Mouse (Mus musculus) spleen, postnatal 10 days (tissue): ENCODE data around the gene Pin1.
A peak's percentile ranks its signal among the peaks of the same experiment; 100 is the strongest.
"Not testable (repeated sequence)": the region's sequence is repeated elsewhere in the genome, so short reads cannot be mapped to it uniquely, and the experiment has no call there.

Source experiments
- DNase-seq, 2 experiments: peaks; one replicate each; pipeline ENCODE4 v3.0.0; 2021 to 2022; ENCODE audit warnings: low spot score in 2 of 2

The Pin1 gene

DNA sequence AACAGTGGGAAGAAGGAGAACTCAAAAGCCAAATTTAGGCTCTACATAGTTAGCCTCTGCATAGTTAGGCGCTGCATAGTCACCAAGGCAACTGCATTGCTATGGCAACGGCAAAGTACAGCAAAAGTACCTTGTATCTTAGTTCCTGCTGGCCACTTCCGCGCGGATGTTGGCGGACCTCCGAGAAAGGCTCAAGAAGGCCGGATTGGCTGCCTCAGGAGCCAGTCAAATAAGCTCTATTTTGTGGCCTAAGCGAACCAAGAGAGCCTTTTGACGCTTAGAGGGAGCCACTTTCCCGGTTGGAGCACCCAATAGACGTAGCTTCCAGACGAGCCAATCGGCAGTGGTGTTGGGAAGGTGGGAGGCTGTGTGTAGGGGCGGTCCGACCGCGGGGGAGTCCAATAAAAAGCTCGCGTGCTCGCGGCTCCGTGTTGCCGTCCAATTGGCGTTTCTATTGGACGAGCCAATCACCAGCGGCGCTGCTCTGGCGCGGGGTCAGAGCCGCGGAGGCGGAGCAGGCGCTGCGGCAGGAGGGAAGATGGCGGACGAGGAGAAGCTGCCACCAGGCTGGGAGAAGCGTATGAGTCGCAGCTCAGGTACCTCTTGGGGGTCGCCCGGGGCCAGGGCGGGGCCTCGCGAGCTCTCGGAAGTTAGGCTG is at the start of gene Pin1:
TSS of gene Pin1 (plus strand) at position 494 of the 658 bp plus-strand sequence.
- peak; percentile 89 to 96 for DNase-seq

DNA sequence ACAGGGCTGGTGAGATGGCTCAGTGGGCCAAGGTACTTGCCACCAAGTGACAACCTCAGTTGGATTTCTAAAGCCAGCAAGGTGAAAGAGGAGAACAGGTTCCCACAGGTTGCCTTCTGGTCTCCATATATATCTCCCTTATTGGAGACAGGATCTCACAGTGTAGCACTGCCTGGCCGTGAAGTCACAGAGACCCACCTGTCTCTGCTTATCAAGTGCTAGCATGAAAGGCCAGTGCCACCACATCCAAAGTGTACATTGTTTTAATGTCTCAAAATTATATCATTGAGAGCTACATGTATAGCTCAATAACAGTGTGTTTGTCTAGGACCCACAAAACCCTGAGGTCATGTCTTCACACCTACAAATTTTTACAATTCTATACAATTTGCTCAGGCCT is 45.6 kb upstream of the Pin1 start:
- DNase-seq: no peak

DNA sequence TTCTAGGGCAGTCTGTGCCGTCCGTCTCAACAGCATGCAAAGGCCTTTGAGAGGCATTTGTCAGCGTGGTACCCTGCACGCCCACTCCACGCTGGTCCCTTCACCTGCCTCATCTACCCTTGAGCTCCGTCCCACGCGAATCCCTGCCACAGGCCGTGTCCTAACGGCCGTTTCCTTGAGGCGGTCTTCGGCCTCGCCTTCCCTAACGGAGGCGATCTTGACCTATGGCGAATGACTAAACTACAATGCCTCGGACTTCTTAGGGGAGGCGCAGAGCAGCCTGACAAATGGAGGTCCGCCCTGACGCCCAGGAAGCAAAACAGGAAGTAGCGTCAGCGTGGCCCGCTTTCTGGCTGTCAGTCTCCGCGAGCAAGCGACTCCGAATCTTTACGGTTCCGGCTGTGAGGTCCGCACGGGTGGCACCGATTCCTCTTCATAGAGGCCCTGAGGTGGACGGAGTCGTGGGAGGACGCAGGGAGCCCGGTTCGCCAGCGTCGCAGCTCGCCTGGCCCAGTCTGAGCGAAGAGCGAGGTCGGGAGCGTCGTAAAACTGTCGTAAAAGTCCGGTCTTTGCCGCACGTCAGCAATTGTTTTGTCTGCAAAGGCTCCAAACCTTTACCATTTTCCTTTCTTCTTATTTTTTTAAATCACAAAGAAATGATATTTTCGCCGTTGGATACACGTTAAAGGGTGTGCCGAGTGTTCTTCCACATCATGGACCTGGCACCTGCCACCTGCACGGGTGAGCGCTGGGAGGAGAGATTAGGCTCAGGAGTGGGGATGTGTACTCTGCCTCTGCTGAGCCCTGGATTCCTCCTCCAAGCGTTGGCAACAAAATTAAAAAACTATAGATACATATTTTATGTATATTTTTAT is 44.6 kb upstream of the Pin1 start:
- DNase-seq: peak; percentile 85 to 95

DNA sequence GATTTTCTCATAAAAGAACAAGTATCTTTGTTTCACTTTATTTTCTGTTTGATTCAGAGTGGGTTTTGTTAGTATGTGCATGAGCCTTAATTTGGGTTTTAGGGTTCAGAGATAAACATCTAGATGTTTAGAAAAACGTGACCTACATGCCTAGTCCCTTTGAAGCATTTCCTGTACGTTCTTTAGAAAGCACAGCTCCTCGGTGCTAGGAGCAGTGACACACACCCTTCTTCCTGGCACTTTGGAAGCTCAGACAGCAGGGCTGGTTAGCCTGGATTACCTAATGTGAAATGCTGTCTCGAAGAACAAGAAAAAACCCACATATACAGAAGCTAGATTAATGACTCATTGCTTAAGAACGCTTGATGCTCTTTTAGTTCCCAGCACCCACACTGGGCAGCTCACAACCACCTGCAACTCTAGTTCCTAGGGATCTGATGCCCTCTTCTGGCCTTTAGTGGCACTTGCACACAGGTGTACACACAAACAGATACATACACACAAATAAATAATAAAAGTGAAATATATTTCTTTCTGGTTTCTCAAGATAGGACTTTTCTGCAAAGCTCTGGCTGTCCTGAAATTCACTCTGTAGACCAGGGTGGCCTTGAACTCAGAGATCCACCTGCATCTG is 41.9 kb upstream of the Pin1 start:
- no peak for DNase-seq

DNA sequence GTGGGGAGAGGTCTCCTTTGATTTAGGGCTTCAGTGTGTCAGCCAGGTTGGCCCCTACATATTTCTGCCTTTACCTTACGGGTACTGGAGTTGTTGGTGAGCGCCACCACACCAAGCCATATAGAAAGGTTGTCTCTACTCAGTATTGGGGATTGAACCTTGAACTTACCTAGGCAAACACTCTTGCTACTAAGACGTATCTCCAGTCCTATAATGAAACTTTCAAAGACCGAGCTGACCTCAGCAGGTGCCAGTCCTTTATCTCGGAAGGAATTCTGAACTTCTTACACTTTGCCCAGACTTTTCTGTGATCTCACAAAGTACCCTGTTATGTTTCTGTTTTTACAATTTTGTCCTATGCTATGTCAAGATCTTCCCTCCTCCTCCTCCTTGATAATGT is 39.9 kb upstream of the Pin1 start:
- DNase-seq: no peak

DNA sequence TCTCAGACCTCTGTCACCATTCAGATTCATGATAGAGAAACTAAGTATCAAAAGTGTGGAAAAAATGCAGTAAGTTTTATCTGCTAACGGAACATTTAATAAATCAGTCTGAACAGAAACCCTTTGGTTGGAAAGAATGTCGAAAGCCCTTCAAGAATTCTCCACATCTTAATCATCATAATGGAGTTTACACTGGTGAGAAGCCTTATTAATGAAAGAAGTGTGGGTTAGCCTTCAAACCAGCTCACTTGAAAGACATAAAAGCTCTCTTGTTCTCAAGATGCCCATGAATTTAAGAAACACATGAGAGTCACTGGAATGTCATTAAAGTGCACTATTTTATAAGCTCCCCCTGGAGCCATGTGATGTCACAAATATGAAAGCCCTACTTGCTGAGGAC is 35.2 kb upstream of the Pin1 start:
- no peak for DNase-seq

DNA sequence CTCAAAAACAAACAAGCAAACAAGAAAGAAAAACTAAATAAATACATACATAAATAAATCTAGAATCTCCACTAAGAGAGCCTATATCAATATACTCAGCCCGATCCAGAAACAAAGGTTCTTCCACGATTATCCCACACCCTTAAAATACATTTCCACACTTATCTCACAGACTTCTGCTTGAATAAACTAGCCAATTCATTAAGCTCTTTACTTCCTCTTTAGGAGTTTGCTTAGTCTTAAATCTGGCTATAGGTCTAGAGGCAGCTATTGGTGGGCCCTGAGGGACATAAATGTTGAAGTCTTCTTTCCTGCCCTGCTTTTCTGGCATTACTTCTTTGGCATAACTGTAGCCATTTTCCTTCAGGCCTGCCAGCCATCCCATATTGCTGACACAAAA is 20.6 kb upstream of the Pin1 start:
- no peak for DNase-seq

DNA sequence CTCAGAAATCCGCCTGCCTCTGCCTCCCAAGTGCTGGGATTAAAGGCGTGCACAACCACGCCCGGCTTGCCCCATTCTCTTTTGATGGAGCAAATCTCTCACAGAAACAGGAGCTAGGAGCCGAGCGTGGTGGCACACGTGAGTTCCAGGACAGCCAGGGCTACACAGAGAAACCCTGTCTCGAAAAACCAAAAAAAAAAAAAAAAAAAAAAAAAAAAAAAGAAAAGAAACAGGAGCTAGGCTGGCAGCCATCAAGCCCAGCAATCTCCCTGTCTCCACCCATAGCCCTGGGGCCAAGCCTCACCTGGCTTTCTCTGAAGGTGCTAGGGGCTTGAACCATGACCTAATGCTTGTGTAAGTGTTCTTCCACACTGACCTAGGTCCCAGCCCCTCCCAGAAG is 16.2 kb upstream of the Pin1 start:
- not testable (repeated sequence) for DNase-seq

DNA sequence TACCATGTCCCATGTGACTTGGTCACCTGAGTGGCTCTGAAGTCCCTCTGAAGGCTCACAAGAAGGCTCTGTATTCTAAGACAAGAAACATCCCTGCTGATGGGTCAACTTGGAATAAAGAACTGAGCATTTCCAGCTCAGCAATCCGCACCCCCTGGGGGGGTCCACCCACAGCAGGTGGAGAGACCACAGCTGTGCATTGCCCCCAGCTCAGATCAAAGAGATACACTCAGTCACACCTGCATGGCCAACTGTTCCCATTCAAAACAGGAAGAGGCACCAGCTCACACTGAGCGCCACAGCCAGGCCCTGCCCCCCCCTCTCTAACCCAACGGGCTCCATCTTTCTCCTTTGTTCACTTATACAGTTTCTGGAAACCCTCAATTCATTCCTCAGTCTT is 15.6 kb upstream of the Pin1 start:
- DNase-seq: peak in 1 of 2 experiments; percentile 69

DNA sequence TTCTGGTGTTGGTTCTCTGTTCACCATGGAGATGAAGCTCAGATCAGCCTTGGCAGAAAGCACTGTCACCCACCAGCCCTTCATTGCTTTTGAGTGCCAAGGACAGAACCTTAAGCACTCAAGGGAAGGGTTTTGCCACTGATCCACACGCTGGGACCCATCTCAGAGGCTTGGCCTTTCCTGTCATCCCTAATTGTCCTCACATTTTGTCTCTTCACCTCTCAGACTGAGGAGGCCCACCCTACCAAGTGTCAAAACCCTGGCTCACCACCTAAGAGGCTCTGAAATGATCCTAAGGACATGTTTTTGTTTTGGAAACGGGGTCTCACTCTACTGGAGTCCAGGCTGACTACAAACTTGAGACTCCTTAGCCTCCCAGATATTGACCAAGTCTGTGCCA is 15.1 kb upstream of the Pin1 start:
- no peak for DNase-seq

DNA sequence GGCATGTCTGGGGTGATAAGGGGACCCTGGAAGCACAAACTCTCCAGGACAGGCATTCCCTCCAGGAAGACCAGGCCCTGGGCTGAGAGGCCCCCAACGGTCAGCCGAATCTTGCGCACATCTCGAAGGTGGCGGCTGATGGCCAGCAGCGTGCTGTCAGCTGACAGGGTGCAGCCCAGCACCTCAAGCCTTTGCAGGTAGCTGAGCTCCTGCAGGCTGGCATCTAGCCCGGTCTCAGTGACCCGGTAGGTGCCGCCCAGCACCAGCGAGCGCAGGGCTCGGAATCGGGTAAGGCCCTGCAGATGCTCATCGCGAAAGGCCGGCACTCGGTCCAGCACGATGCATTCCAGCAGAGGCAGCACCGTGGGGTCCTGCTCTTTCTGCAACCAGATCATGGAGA is 13.3 kb upstream of the Pin1 start:
- no peak for DNase-seq

DNA sequence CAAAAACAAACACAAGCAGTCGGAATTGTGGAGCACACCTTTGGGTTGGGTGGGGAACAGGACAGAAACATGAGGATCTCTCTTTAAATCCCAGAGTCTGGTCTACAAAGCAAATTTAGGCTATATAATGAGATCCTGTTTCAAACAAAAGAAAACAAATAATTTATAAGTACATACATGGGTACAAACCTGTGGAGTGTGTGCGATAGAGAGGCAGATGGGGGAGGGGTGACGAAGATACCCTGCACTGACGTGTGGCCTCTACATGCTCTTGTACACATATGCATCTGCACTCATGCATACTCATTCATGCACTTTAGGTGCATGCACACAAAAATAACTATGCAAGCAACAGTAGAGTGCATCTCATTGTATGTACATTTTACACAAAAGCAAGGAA is 12.4 kb upstream of the Pin1 start:
- no peak for DNase-seq

DNA sequence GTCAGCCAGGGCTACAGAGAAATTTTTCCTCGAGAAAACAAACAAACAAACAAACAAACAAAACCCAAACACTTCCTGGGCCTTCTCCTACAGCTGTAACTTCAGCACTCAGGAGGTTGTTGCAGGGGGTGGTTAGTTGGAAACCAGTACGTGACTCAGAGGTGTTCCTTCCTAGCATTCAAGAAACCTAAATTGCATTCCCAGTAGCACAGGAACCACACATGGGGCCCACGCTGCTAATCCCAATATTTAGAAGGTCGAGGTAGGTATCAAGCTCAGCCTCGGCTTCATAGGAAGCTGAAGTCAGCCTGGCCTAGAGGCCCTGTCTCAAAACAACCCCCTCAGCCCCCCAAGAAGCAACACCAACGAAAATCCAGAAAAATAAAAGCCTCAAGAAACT is 10.4 kb upstream of the Pin1 start:
- no peak for DNase-seq

DNA sequence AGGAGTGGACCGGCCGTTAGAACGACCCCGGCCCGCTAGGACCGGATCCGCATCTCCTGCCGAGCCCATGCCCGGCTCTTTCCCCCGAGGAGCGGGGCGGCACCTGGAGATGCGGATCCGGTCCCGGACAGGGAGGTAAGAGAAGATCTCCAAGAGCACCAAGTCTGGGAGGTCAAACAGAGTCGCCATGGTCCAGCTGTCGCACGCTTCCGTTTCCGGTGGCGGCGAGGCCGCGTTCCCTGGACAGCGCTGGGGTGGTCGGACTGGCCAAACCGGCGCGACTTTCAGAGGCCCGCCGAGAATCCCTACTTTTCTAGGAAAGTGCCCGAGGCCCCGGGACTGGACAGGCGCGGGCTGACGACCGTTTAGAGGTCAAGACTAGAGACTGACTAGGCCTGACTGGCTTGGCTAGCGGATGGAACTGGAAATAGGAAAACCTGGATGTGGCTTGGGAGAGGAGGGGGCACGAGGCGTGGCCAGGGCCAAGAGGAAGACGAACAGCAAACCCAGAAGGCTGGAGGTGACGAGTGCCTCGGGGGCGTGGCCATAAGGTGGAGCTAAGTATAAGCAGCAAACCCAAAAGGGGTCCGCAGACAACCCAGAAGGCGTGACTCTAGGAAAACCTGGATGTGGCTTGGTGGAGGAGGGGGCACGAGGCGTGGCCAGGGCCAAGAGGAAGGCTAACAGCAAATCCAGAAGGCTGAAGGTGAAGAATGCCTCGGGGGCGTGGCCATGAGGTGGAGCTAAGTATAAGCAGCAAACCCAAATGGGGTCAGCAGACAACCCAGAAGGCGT is 9.6 kb upstream of the Pin1 start, which contains the start of gene Ubl5:
TSS of gene Ubl5 (plus strand) at position 778 of the 795 bp plus-strand sequence.
- DNase-seq: peak in 1 of 2 experiments; percentile 87

DNA sequence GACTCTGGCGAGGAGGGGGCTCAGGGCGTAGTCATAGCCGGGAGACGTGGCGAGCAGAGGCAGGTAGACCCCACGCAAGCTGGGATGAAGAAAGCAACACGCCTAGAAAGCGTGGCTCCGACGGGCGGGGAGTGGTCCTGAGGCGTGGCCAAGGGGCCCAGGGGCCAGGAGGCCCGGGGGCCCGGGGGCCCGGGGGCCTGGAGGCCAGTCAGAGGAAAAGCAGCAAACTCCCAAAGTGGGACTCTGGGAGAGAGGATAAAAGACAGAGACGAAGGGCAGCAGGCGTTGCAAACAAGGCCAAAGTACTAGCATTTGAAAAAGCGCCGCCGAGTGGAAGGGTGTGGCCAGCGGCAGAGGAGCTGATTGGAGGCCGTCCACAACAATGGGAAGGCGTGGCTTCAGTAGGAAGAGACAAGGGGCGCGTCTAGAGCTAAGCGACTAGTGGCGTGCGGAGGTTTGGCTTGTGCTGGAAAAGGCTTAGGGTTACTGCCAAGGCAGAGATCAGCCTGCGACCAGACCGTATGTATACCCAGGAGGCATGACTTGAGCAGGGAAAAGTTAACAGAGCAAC is 8.9 kb upstream of the Pin1 start:
- DNase-seq: peak; percentile 72 to 89

DNA sequence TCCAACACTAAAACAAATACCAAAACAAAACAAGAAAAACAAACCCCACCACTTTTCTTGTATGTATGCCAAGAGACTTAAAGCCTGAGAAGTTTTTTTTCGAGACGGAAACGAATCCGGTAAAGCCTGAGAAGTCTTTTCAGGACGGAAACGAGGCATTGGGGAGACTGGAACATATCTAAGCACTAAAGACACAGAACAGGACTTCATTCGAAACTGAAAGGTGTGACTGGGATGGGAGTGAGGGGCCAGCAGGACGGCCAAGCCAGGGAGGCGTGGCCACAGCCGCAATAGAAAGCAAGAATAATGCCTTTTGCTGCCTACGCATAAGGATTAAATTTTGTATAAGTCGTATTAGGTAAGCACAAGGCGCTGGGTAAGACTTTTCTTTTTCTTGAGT is 8.1 kb upstream of the Pin1 start:
- DNase-seq: no peak

DNA sequence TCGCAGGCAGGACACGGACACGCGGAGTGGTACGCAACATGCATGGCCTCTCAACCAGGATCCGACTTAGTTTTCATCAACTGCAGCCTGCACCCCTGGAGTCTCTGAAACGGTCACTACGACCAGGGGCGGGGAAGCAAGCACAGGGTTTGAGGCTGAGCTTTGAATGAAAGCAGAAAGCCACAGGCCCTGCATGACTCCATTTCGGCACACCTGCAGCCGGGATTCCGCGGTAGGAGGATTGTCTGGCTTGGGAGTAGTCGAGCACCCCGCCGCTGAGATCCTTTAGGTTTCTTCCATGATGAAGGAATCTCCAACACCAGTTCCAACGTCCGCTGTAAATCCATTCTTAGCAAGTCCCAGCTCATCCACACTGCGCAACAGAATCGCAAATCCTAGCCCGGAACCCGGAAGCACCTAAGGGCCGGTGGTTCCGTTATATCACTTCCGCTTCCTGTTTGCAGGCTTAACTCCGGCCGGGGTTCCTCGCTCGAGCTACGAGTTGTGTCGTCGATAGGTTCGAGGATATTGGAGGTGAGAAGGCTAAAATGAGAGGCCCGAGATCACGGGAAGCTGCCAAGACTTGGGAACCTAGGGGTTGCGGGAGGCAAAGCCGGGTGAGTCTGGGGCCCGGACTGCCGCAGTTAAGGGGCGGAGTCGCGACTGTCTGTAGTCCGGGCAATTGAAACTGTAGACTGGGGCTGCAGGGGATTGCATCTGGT is 7.4 kb upstream of the Pin1 start, which contains the start of gene Fbxl12:
TSS of gene Fbxl12 (minus strand) at position 408 of the 722 bp plus-strand sequence.
- DNase-seq: peak; percentile 79

DNA sequence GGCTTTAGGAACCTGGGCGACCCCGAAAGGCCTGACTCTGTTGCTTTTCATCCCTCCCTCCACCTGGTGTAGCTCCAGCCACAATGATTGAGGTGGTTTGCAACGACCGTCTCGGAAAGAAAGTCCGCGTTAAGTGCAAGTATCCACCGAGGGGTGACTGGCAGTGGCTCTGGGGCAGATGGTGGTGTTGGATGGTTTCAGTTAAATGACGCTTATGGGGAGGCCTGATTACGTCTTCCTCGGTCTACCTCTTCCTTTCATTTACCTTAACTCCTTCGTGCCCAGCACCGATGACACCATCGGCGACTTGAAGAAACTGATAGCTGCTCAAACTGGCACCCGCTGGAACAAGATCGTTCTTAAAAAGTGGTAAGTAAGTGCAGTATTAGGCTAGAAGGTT is 6.8 kb upstream of the Pin1 start:
- DNase-seq: no peak

DNA sequence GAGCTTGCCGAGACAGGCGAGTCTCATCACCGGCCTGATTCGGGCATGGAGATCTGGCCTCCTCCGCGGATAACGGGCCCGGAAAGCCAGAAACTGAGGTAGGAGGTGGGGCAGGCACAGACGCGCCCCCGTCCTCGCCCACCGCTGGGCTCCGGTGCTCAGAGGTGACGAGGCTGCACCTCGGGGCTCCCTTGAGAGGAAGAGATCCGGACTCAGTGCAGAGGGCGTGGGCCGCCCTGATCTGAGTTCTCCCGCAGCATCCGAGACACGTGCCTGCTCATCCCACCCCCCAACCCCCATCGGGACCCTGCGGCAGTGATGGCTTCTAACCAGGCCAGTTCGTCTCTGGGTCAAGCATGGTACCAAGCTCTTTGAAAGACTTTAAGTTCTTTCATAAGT is 364 bp downstream of the Pin1 start:
- no peak for DNase-seq

DNA sequence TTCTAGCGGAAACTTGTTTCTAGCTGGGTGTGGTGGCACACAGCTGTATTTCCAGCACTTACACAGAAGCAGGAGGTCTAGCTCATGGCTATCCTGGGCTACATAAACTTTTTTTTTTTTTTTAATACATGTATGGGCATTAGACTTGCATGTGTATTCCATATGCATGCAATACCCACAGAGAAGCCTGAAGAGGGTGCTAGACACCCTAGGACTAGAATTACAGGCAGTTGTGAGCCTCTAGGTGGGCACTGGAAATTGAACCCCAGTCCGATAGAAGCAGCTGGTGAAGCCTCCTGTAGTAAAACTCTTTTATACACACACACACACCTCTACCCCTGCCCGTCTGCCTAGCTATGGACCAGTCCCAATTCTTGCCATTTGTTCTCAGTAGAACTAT is 2.0 kb downstream of the Pin1 start:
- DNase-seq: no peak

DNA sequence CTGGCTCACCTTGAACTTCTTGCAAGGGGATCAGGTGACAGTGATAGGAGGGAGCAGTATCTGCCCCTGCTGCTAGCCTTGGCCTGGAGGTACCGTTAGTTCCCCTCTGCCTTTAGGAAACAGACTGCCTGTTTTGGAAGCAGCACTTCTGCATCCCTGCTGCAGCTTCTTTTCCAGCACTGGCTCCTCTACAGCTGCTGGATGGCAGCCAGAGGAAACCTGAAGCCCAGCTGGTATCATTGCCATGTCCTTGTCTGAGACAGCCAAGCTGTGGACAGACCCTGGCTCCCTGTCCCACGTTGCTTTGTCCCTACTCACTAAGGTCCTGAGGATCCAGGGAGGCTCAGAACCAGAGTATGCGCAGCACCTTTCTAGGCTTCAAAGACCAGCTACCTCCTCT is 5.7 kb downstream of the Pin1 start:
- DNase-seq: no peak
